Mouse (Mus musculus) left cerebral cortex, adult 6 months (tissue): ENCODE data around the gene Mast4. TPM values are rescaled to one million over a fixed set of nuclear protein-coding genes. Genes with fewer than 3 reads are reported as not detected.

Source experiments
- long read RNA-seq, 2 experiments: library from polyadenylated mRNA; unstranded; transcript quantifications; one replicate each; pipeline ENCODE4 v2.0.0; 2019 to 2020
- polyA plus RNA-seq: library from polyadenylated mRNA; unstranded; fragments of <200 nt; fragmentation: Nextera tagmentation; gene quantifications from 2 replicates; pipeline ENCODE4 v1.2.3, GENCODE M21; 2021

Gene Mast4
- 19.1 and 22.3 TPM in 2 replicates for polyA plus RNA-seq
- long read RNA-seq, experiment 1, partial matches to known transcripts = 3 of 29 reads
- long read RNA-seq, experiment 1, other reads (novel, unspliced or antisense) = 25 of 29 reads
- long read RNA-seq, experiment 2, partial matches to known transcripts = 0 of 8 reads
- long read RNA-seq, experiment 2, other reads (novel, unspliced or antisense) = 8 of 8 reads

DNA sequence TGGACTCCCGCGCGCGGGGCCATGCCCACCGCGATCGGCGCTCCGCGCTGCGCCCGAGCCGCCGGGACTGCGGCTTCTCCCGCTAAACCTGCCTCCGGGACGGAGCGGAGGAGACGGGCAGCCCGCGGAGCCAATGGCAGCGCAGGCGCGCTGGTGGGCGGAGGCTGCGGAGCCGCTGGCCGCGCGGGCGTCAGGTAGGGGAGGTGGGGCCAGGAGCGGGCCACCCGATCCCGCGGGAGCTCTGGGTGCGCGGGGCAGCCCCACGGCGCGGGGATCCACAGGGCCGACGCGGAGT, at the start of gene Mast4:
Mast4 (minus strand) TSS at position 106 of the 295 bp plus-strand sequence.

DNA sequence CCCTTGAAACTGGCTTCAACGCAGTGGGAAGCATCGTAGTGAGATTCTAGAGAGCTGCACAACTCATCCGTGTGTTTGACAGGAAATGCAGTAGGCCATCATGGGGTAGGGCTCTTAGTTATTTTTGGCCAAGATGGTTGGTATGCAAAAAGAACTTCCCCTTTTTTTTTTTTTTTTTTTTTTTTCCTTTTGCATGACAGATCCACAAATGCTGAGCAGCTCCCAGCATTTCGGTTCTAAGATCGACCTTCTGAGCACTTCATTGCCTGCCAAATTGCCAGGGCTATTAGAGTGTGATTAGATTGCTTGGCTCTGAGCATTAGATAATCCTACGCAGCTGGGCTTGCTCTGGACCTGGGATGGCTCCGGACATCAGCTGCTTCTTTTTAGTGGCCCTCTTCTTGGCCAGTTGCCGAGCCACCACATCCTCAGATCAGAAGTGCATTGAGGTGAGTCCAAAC, 640.9 kb downstream of the Mast4 start, which contains the start of gene Cd180:
Cd180 (plus strand) TSS at position 218 of the 461 bp plus-strand sequence.

